Mouse (Mus musculus) urinary bladder, postnatal 0 days (tissue): ENCODE data around the gene Pcsk7. TPM values are rescaled to one million over a fixed set of nuclear protein-coding genes. Genes with fewer than 3 reads are reported as not detected.

Experiments
- microRNA-seq: library from miRNA; unstranded; fragments of <30 nt; microRNA quantifications from one replicate; pipeline ENCODE4, GENCODE M21; 2016
- polyA plus RNA-seq: library from polyadenylated mRNA; unstranded; fragments of >200 nt; fragmentation: Nextera tagmentation; extraction: Ambion mirVana; gene quantifications from 2 replicates; pipeline ENCODE4 v1.2.1, GENCODE M21; 2015

Gene Pcsk7
- polyA plus RNA-seq, result 13.9 TPM in 2 replicates

DNA sequence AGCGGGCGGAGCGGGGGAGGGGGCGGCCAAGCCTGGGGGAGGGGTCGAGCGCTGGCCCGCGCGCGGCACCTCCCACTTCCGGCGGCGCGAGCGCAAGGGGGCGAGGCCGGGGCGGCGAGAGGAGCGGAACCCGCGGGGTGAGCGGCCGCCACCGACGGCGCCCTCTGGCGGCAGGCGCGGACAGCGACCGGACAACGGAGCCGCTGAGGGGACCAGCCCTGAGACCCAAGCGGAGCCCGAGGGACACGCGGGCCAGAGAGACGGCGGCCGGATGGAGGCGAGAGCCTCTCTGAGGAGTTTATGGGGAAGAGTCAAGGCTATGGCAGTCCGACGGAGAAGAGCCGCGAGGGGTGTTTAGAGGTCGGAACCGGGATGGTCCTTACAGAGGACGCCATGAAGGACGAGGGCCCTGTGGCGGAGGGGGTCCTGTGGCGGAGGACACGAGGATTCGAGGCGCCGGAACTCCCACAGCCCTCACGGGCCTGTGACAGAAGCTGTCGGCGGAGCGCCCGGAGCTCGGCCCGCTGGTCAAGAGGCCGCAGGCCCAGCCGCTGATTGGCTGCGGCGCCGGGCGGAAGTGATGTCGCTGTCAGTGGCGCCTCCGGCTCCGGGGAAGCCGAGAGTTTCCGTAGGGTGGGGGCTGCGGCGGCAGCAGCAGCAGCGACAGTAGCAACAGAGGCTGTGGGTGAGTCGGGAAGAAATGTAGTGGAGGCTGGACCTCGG, at the start of gene Pcsk7, which contains the start of gene Rnf214:
Gene Pcsk7 (plus strand): TSS at position 143 of the 723 bp plus-strand sequence.
Gene Rnf214 (minus strand): TSS at position 557 of the 723 bp plus-strand sequence.

DNA sequence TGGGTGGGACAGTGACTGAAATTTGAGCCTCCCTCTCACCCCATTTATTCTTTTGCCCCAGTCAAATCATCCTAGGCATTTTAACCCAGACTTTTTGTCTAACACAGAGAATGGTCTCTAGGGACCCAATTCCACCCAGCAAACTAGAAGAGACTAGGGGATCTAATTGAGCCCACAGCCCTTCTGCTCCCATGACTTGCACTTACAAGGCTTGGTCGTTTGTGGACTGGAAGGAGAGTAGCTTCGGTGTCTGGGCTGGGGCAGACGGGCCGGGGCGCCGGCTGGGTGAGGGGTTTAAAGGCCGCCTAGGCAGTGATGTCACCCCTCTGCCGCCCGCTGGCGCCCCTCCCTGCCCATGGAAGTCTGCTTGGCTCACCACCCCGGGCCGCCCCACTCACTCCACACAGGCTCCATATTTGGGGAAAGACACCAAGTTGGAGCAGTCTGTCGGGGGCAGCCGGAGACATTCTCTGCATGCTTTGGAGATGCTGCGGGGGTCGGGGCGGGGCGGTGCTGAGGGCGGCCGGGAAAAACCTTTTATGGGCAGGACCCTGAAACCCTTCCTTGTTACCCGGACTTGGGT, 29.4 kb downstream of the Pcsk7 start, which contains the start of gene Tagln:
Gene Tagln (minus strand): TSS at position 431 of the 583 bp plus-strand sequence.

DNA sequence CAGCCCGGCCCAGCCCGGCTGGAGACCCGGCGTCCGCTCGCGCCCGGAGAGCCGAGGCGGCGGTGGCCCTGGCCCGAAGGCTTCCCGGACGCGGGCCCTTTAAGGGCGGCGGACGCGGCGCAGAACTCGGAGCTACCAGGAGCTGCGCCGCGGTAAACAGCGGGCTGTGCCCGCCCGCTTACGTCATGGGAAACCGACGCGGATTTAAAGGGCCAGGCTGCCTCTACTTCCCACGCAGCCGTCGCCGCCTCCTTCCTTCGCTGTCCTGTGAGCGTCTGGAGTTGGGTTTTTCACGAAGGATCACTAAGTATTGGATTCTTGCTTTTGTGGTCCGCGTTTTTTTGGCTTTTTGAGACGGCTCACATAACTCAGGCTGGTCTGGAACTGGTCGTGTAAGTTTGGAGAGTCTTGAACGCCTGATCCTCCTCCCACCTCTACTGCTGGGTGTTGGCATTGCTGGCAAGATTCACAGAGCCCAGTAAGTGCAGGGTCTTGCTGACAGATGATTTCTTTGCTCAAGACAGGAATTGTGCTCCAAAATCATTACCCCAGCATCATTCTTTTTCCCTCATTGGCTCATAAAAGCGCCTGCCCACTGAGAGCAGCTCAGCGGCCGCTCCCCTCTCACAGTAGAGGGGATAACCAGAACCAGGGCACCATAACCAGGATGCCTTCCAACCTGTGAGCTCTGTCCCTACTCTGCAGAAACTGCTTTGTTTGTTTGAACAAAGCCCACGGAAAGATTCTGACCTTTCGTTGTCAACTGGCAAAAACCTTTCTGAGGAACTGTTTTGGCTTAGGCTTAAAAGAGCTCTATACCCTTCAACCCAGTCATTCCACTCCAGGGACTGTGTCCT, 49.0 kb downstream of the Pcsk7 start, which contains the start of gene Sidt2:
Gene Sidt2 (minus strand): TSS at position 152 of the 857 bp plus-strand sequence.

Small RNAs within 50 kb of the gene (microRNA-seq; reads per million reads assigned to microRNA genes)
- not detected for gene Mir7087

Other genes with a start within 250 kb of the Pcsk7 start
- gene Cep164, start 77.8 kb upstream of the Pcsk7 start, polyA plus RNA-seq, result 16.4 and 16.6 TPM in 2 replicates
- 28.8 and 30.6 TPM in 2 replicates for gene Bace1, start 67.9 kb upstream of the Pcsk7 start, polyA plus RNA-seq
- gene Rnf214, start 414 bp downstream of the Pcsk7 start, polyA plus RNA-seq, result 30.4 and 34.1 TPM in 2 replicates
- gene Tagln, start 29.6 kb downstream of the Pcsk7 start, polyA plus RNA-seq, result 9,920 and 10,210 TPM in 2 replicates
- gene Sidt2, start 48.8 kb downstream of the Pcsk7 start, polyA plus RNA-seq, result 39.7 and 43.7 TPM in 2 replicates
- 88.3 and 107 TPM in 2 replicates for gene Pafah1b2, start 106.2 kb downstream of the Pcsk7 start, polyA plus RNA-seq
- 7.9 and 8.5 TPM in 2 replicates for gene Sik3, start 106.3 kb downstream of the Pcsk7 start, polyA plus RNA-seq